Mouse (Mus musculus) heart, adult 18-20 months (tissue): ENCODE measurements around the gene Hist1h4j. TPM values are rescaled to one million over a fixed set of nuclear protein-coding genes. Genes with fewer than 3 reads are reported as not detected.
A peak's percentile ranks its signal among the peaks of the same experiment; 100 is the strongest.

ENCODE experiments used
- DNase-seq, 2 experiments: peaks; one replicate each; pipeline ENCODE4 v3.0.0; 2021 to 2022; ENCODE audit warnings: mixed read lengths in 1 of 2
- total RNA-seq, 2 experiments: library from RNA; stranded (reverse); gene quantifications; 2 replicates each; pipeline ENCODE4 v1.2.3; 2021

Gene Hist1h4j
- total RNA-seq, 2 experiments from 2014 or later = 1.9 to 3.4 TPM

DNA sequence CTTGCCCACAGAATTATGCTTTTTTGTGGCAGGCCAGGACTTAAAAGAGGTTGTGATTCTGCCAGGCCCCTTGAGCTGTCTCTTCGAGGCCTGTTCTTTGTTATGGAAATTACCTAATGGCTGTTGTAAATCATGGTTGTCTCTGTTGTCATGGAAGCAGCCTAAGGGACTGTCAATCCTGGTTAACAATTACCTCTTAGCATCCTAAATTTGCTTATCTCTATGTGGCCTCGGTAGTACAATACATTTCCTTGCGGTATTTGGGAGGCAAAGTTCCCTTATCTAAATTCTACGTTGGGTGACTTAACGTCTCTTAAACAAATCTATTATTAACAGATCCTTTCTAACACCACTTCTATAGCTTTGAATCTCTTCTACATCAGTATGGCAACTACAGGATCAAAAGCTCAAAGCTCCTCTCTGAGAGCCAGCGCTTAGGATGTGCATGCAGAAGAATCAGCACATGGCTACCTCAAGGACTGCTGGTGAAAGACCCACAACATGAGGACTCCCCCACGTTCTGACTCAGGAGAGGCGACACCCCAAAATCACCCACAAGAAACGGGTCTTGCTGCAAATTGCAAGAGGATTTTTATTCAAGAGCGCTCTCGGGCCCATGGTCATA, 6.8 kb upstream of the Hist1h4j start:
- no peak for DNase-seq

DNA sequence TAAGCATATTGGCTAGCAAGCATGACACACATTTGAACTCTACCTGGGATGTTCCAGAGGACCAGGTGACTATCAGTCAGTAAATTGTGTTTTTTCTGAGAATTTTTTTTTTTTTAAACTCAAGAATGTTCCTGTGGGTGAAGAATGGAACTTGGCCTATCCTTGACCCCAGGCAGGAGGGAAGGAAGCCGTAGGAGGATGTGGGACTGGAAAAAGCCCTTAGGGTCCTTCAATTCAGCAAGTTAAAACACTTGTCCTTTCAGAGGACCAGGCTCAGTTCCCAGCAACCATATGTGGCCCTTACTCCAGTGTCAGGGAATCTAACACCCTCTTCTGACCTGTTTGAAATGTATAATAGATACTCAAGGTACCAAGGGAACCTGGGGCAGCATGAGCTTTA, 5.3 kb upstream of the Hist1h4j start:
- no peak for DNase-seq

DNA sequence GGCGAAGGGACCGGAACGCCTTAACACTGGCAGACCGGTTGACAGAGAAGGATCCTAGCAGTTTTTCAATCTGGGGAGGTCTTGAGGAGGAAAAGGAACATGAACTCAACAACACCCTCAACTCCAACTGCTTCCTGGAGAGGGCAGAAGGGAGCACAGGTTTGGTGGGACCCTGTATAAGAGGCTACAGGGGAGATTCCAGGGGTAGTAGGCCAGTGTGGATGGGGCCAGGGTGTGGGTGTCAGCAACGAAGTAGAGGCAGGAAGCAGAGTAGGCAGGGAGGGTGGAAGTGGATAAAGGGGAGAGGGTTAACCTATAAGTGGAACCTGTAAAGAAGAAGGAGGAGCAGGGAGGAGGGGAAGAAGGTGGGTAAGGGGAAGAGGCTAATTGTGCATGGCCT, 1.4 kb upstream of the Hist1h4j start:
- no peak for DNase-seq

DNA sequence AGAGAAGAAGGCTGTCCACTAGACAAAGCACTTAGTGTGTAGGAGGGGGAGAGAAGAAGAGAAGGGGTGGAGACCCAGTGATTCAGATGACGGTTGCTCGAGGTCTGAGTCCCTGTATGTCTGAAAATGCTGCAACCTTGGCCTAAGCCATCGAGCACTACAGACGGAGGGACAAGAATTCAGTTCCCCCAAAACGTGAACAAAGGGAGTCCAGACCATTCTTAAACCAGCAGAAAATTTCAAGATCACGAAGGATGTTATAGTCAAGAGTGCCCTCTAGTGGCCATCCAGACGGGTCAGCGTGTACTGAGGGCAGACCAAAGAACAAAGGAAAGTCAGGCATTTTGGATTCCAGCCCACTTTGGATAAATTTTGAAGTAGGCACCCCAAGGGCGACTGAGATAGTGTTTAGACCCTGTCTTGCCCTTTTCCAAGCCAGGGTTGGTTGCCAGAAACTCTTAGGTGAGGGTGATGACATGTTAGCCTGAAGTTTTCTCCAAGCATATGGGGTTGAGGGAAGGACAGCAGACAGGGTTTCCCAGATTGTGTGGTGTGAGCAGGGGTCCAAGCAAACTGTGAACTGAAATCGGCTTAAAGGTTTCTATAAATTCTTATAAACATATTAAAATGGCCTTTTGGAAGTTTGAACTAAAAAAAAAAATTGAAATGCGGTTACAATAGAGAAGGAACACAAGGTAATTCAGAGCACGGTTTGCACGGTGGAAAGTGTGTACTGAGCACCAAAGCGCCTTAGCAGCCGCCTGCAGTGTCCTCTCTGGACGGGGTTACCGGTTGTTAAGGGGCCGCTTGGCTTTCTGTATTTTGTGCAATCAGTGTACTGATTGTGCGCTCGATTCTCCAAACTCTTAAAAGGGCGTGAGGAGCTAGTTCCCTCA, 606 bp upstream of the Hist1h4j start:
- peak; percentile 84 to 89 for DNase-seq

DNA sequence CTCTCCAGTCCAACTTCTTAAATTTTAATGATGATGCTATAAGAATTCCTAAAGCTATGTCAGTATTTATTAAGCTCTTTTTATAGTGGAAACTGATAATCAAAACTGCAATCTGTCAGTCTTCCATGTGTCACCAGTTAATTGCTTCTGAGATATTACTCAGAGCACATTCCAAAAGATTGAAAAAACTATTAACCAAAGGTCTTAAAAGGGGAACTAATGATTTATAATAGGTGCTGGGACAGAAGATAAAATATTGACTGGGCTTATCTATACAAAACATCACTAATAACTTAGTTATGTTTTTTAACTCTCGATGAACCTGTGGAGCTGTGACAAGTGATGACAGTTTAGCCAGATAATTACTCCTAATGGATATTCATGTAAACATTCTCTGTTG, 10.1 kb downstream of the Hist1h4j start:
- no peak for DNase-seq

GRCm38 (mm10) chr13:21749387-21750158, 14.7 kb downstream of the Hist1h4j start:
- DNase-seq = no peak

GRCm38 (mm10) chr13:21750159-21751017, 15.5 kb downstream of the Hist1h4j start, which contains the start of gene Hist1h4k:
Gene Hist1h4k, minus strand, starts transcription at chr13:21750505.
- DNase-seq = peak; percentile 88 to 90

- no peak for DNase-seq
These were observed 16.6 kb downstream of the Hist1h4j start for GRCm38 (mm10) chr13:21751417-21751816.

GRCm38 (mm10) chr13:21751827-21752226, 17.0 kb downstream of the Hist1h4j start:
- no peak for DNase-seq

- no peak for DNase-seq
These were observed 17.5 kb downstream of the Hist1h4j start for GRCm38 (mm10) chr13:21752356-21752755.

DNA sequence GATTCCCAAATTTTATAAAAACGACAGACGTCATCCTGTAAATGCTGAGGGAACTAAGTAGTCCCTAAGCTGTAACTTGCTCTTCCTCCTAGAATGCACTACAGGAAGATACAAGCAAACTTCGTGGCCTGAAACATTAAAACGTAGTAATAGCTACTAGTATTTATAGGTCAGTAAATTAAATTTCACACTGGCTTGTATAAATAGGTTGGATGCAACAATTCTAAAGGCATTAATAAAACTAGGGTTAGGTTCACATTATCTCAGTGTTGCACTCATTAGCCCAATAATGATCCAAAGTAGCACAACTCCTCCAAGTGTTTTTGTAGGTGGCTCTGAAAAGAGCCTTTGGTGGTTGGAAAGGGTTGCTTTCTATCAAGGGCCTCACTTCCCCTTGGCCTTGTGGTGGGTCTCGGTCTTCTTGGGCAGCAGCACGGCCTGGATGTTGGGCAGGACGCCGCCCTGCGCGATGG, 18.2 kb downstream of the Hist1h4j start:
- DNase-seq = no peak

DNA sequence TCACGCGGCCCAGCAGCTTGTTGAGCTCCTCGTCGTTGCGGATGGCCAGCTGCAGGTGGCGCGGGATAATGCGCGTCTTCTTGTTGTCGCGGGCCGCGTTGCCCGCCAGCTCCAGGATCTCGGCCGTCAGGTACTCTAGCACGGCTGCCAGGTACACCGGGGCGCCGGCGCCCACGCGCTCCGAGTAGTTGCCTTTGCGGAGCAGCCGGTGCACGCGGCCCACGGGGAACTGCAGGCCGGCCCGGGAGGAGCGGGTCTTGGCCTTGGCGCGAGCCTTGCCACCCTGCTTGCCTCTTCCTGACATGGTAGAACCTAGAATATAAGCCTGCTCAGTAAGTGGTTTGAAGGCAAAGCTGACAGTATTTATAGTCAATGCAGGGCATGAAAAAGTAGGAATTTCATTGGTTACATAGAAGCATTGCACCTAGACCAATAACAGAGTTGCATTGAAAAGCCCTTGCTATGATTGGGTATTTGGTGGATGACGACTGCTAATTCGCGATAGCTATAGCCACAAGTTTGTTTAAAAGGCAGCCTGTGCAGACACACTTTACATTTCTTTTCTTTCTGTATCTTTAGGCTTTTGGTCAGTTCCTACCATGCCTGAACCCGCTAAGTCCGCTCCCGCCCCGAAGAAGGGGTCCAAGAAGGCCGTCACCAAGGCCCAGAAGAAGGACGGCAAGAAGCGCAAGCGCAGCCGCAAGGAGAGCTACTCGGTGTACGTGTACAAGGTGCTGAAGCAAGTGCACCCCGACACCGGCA, 18.8 kb downstream of the Hist1h4j start, which contains the start of the genes Hist1h2ak and Hist1h2bn:
Gene Hist1h2ak, minus strand, starts transcription at position 304 of the 762 bp plus-strand sequence.
Gene Hist1h2bn, plus strand, starts transcription at position 600 of the 762 bp plus-strand sequence.
- DNase-seq = peak; percentile 75 to 84

- DNase-seq = peak in 1 of 2 experiments; percentile 31
These were observed 19.6 kb downstream of the Hist1h4j start for GRCm38 (mm10) chr13:21754294-21755001.

- DNase-seq = no peak
These were observed 20.8 kb downstream of the Hist1h4j start for GRCm38 (mm10) chr13:21755707-21756106.

DNA sequence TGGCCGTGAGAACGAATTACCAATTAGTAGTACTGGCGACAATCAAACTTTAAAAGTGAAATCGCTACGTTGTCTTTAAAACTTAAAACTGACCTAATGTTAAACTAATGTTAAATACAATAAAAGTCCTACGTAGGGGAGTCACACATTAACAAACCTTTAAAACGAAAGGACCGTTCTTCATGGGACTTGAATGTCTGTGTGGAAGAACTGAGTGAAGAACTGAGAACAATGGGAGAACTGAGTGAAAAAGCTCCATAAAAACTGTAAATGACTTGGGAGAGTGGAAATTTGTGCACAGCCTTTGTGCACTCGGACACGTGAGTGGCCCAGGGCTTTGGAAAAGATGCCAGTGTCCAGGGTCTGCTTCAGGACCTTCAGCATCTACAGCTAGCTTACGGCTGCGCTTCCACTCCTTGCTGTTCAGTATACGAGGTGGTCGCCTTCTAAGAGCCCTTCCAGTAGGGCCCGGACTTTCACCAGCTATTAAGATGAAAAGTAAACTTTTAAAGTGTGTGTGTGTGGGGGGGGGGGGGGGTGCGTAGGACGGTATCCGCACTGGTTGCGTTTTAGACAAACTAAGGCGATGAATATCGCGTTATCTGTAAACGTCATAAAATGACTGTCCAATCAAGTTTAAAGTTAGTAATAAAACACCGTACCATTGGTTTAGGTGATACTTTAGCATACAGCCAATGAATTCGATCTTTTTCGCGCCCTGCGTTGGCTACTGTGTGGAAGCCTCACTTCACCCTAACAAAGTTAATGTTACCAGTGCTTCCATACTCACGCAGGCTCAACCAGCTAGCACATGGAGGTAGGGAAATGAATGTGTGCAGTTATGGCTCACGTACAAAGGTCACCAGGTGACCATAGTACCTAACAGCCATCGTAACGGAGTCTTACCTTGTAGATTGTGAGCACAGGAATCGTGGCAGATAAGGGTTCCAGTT, 44.2 kb downstream of the Hist1h4j start:
- peak; percentile 69 to 82 for DNase-seq

DNA sequence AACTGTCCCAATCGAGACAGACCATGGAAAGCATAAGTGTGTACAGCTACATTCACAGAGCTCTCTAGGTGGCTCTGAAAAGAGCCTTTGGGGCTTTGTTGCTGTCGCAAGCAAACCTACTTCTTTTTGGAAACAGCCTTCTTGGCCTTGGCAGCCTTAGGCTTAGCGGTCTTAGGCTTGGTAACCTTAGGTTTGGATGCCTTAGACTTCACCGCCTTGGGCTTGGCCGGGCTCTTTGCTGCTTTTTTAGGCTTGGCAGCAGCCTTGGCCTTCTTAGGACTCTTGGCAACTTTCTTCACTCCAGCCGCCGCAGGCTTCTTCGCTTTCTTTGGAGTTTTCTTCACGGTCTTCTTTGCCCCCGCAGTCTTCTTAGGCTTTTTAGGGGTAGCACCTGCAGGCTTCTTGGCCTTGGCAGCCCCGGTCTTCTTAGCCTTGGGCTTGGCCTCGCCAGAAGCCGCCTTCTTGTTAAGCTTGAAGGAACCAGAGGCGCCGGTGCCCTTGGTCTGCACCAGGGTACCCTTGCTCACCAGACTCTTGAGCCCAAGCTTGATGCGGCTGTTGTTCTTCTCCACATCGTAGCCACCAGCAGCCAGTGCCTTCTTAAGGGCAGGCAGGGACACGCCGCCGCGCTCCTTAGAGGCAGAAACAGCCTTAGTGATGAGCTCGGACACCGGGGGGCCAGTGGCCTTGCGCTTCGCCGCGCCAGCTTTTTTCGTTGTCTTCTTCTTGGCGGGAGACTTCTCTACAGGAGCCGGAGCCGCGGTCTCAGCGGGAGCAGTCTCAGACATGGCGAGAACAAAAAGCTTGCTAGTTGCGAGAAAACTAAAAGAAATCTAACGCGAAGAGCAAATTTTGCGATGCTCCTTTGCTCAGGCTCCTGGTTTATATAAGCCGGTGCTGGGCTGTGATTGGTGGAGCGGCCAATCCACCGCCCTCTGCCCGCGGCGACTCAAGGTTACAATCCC, 45.2 kb downstream of the Hist1h4j start, which contains the start of gene Hist1h1b:
Gene Hist1h1b, minus strand, starts transcription at position 859 of the 965 bp plus-strand sequence.
- DNase-seq = peak; percentile 42 to 63

- no peak for DNase-seq
These were observed 46.2 kb downstream of the Hist1h4j start for GRCm38 (mm10) chr13:21781021-21781555.
